Mouse (Mus musculus) liver, adult 10 weeks (tissue): ENCODE results near the gene Rims3. TPM values are rescaled to one million over a fixed set of nuclear protein-coding genes. Genes with fewer than 3 reads are reported as not detected.

Source experiments
- polyA plus RNA-seq: library from polyadenylated mRNA; stranded (reverse); fragments of 350-450 nt; fragmentation: Illumina TruSeq; extraction: RNeasy Lipid Tissue Mini Kit (QIAGEN cat#74804); gene quantifications from one replicate; pipeline ENCODE4 v1.2.3, GENCODE M21; 2014; ENCODE audit warnings: low read depth, low replicate concordance

The Rims3 gene
- polyA plus RNA-seq: 0.37 TPM

DNA sequence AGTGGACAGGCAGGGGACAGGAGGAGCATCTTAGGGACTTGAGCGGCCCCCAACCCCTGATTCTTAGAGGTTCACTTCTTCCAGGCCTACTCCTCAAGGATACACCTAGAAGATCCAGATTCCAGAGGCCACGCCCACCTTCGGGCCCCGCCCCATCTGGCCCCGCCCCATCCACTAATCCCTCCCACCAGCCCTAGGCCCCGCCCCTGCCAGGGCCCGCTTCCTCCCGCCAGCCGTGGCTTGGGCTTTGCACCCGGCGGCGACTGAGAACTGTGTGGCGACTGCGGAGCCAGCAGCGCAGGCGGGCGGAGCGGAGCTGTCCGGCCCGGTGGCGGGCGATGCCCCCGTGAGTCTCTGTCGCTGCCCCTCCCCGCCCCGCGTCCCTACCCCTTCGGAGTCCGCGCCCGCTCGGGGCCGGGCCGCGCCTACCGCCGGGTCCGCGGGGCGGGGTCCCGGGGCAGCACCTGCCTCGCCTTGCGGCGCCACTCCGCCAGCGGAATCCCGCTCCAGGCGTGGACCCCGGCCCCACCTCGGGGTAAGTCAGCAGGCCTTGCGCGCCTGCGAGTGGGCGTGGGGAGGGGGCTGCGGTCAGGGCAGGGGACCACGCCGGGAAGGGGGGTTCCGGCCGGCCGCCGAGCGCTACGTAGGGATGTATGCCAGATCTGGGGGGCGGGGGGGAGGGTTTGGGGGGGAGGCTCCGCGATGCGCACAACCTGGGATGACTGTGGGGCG, at the start of gene Rims3:
Gene Rims3 (plus strand): TSS at position 229 of the 732 bp plus-strand sequence.

DNA sequence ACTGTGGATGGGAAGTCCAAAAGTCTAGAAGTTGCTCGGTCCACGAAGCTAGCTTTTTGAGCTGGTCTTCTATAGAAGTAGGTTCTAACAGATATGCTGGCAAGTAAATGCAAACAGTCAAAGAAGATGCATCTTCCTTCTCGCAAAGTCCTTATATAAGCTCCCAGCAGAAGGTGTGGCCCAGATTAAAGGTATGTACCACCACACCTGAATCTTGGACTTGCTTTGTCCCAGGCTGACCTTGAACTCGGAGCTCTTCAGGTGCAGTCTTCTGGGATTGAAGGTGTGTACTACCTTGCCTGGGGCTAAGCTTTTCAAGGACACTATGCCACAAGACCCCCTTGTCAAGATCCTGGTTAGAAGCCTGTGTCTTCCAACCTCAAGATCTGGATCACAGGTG, 23.1 kb upstream of the Rims3 start, which contains the start of gene Nfyc:
Gene Nfyc (minus strand): TSS at position 101 of the 400 bp plus-strand sequence.

DNA sequence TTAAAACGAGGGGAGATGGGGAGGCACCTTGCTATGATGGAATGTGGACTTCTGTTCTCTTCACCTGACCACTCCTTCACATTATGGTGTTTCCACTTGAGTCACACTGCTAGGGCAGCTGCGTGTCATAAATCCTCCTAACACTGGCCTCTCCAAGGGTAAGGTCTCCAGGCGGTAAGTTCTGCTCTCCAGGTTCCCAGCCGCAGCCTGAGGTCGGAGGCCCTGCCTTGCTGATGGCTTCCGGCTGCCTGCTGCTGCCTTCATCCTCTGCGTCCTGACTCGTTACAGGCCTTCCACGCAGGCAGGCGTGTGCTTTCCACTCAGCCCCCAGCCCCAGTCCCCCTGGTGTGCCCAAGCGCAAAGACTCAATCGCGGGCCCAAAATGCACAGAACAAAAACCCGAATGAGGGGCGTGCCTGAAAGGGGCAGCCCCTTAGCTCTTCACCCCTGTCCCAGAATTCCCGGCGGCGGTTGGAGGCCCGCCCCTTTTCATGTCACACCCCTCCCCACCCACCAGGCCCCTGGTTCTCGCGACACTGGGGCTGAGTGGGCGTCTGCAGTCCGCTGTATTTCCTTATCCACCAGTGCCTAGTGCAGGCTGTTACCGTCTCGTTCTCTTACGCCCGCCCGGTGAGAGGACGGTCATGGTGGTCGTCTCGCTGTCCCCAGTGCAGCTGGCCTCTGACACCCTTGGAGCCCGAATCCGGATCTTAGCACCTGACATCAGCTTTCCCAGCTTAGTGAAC, 70.1 kb downstream of the Rims3 start, which contains the start of gene Exo5:
Gene Exo5 (minus strand): TSS at position 464 of the 746 bp plus-strand sequence.

Other genes with a start within 250 kb of the Rims3 start
- gene Cited4, start 188.2 kb upstream of the Rims3 start, polyA plus RNA-seq: not detected
- gene Kcnq4, start 106.2 kb upstream of the Rims3 start, polyA plus RNA-seq: not detected
- 12.9 TPM for gene Nfyc, start 23.2 kb upstream of the Rims3 start, polyA plus RNA-seq
- gene Exo5, start 70.2 kb downstream of the Rims3 start, polyA plus RNA-seq: 3.1 TPM
- gene Zfp69, start 96.9 kb downstream of the Rims3 start, polyA plus RNA-seq: 0.79 TPM
- gene Smap2, start 162.4 kb downstream of the Rims3 start, polyA plus RNA-seq: 24.1 TPM
- not detected for gene Col9a2, start 184.6 kb downstream of the Rims3 start, polyA plus RNA-seq
- gene Zmpste24, start 243.4 kb downstream of the Rims3 start, polyA plus RNA-seq: 89.1 TPM